Mouse (Mus musculus): ENCODE measurements around the gene Magohb. TPM values are rescaled to one million over a fixed set of nuclear protein-coding genes. Genes with fewer than 3 reads are reported as not detected.
A peak's percentile ranks its signal among the peaks of the same experiment; 100 is the strongest.

Gene Magohb
- total RNA-seq (2014; rRNA removed) (8.2 and 17.5 TPM in 2 replicates), polyA plus RNA-seq (2015; fragmentation: Nextera tagmentation; extraction: Ambion mirVana) (27.1 and 28.8 TPM in 2 replicates)

DNA sequence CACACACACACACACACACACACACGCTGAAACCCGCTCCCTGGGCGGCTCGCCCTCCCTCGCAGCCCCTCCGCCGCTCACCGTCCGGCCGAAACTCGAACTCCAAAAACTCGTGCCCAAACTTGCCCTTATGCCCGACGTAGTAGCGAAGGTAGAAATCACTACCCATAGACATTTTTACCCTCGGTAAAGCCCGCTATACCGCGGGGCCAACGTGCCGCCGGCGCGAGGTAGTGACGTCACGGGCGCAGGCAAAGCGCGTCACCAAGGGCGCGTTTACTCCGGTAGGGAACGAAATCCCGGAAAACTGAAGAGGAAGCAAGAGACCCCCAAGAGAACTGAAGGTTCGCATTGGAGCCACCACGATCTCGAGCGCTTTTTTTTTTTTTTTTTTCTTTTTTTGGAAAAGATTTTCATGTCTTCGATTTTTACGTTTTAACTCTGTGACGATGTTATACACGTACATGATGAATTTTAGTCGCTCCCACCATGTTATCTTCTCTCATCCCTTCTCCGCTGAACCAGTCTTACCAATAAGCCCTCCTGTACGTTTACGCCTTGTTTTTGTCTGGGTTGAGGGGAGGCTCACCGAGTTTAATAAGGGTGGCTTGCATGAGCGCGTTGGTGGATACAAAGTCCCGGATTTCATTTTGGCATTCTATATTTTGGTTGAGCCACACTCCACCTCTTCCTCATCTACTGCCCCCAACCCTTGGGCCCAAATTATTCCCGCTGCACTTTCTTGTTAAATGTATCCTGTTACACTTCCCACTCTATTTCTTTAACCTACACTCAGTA, at the start of gene Magohb:
Gene Magohb (minus strand): TSS at position 254 of the 798 bp plus-strand sequence.
- peak within 1 kb of the TSS; percentile 68 for H3K4me2 ChIP-seq (ENCODE audit: low read depth, low read length, poor library complexity, severe bottlenecking)
- no peaks in the 10 kb centered on the region; the same call in 1 of the 2 replicates for H3K36me3 ChIP-seq (ENCODE audit: insufficient read depth, low read length)
- ATAC-seq (ENCODE audit: low FRiP score) (peak; percentile 88), DNase-seq (ENCODE audit: low spot score) (peak; percentile 83)
- peak within 1 kb of the TSS; percentile 69 for H3K27ac ChIP-seq (ENCODE audit: low read depth, low read length)
- H3K9ac ChIP-seq (replicated peaks; ENCODE audit: low read length, poor library complexity, severe bottlenecking) = peak within 1 kb of the TSS; percentile 71
- H3K4me1 ChIP-seq (ENCODE audit: insufficient read depth, low read length) = peaks cover 7% of the 10 kb centered on the region; the same call in 1 of the 2 replicates
- H3K9me3 ChIP-seq (ENCODE audit: low read length) = no peaks in the 10 kb centered on the region
- 1% methylated on average over 48 of the region's 51 CpGs for WGBS
- no peak for TF ChIP-seq CTCF (IDR thresholded peaks at IDR 0.05)
- H3K27me3 ChIP-seq (ENCODE audit: insufficient read depth, low read length) = no peaks in the 10 kb centered on the region
- peak within 1 kb of the TSS; percentile 54 for H3K4me3 ChIP-seq (ENCODE audit: low read depth, low read length)

DNA sequence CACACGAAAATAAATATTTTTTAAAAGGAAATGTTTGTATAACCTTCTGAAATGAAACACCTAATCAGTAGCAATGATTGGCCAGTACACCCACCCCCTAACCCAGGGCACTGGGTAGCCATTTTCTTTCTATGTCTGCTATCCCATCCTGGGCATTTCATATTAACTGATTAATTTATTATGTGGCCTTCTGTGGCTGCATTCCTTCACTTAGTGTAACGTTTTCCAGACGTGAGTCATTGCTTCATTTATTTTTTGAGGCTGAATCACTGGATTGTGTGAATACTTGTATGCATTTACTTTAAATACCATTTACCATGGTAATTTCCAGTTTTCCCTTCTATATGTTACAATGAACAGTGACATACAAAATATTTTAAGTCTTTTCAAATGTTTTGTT, 47.0 kb upstream of the Magohb start:
- no peak for TF ChIP-seq CTCF (IDR thresholded peaks at IDR 0.05)
- no peaks in the 10 kb centered on the region for H3K36me3 ChIP-seq (ENCODE audit: insufficient read depth, low read length)
- no peak overlapping the region for H3K4me2 ChIP-seq (ENCODE audit: low read depth, low read length, poor library complexity, severe bottlenecking)
- no peak overlapping the region for H3K4me3 ChIP-seq (ENCODE audit: low read depth, low read length)
- no peaks in the 10 kb centered on the region for H3K27me3 ChIP-seq (ENCODE audit: insufficient read depth, low read length)
- no peak for DNase-seq (ENCODE audit: low spot score)
- H3K9ac ChIP-seq (replicated peaks; ENCODE audit: low read length, poor library complexity, severe bottlenecking) = no peak overlapping the region
- no peaks in the 10 kb centered on the region for H3K9me3 ChIP-seq (ENCODE audit: low read length)
- no peaks in the 10 kb centered on the region for H3K4me1 ChIP-seq (ENCODE audit: insufficient read depth, low read length)
- ATAC-seq (ENCODE audit: low FRiP score) = no peak
- H3K27ac ChIP-seq (ENCODE audit: low read depth, low read length) = no peak overlapping the region
- WGBS = 84% methylated on average over 3 of the region's 3 CpGs

DNA sequence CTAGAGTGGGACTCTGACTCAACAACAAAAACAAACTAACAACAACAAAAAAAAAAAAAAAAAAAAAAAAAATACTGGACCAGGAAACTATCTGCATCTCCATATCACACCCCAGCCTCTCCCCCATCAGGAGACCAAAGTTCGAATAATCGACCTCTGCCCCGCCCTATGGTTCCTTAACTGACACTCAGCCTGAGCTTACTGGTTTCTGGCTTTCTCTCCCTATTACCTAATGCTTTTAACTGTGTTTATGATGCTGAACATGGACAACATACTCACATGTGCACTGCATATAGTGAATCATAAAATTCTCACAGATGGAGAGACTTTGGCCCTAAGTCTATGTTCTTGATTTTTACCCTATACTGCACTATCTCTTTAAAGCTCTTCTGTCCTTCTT, 46.3 kb upstream of the Magohb start:
- no peak overlapping the region for H3K27ac ChIP-seq (ENCODE audit: low read depth, low read length)
- DNase-seq (ENCODE audit: low spot score) = no peak
- TF ChIP-seq CTCF (IDR thresholded peaks at IDR 0.05) = no peak
- H3K4me3 ChIP-seq (ENCODE audit: low read depth, low read length) = no peak overlapping the region
- H3K9ac ChIP-seq (replicated peaks; ENCODE audit: low read length, poor library complexity, severe bottlenecking) = no peak overlapping the region
- no peak for ATAC-seq (ENCODE audit: low FRiP score)
- H3K27me3 ChIP-seq (ENCODE audit: insufficient read depth, low read length) = no peaks in the 10 kb centered on the region
- no peak overlapping the region for H3K4me2 ChIP-seq (ENCODE audit: low read depth, low read length, poor library complexity, severe bottlenecking)
- H3K36me3 ChIP-seq (ENCODE audit: insufficient read depth, low read length) = no peaks in the 10 kb centered on the region
- H3K9me3 ChIP-seq (ENCODE audit: low read length) = no peaks in the 10 kb centered on the region
- 88% methylated on average over 3 of the region's 3 CpGs for WGBS
- no peaks in the 10 kb centered on the region for H3K4me1 ChIP-seq (ENCODE audit: insufficient read depth, low read length)

DNA sequence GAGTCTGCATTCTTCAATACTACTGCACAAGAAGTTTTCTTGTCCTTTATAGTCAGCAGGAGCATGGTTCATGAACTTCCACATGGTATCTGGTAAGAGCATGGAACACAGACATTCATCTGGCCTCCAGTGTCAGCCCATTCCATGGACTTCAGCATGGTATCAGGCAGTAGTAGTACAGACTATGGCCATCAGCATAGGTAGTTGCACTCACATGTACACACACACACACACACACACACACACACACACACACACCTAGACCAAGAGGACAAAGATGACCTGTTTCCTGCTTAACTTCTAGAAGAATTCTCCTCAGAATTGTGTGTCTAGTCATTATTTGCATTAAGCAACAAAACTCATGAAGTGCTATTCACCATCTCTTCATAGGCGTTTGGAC, 45.7 kb upstream of the Magohb start:
- no peak for TF ChIP-seq CTCF (IDR thresholded peaks at IDR 0.05)
- H3K4me3 ChIP-seq (ENCODE audit: low read depth, low read length) = no peak overlapping the region

DNA sequence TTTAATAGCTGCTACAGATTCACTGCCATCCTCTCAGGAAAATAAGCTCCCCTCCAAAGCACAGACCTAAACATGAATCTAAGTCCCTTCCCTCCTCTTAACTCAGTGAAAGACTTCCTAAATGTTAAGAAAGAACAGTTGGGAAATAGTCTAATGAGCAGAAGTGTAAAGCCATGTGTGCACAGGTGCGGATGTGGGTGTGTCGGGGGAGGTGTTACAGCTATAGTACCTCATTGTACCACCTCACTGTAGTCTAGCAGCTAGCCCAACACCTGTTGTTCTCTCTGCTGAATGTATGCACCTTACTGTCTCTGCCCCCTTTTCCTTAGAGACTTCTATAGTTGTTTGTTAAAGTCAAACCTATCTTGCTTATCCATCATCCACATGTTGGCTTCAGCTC, 34.0 kb upstream of the Magohb start:
- no peak for TF ChIP-seq CTCF (IDR thresholded peaks at IDR 0.05)

More for the DNA sequence above, 45.7 kb upstream of the Magohb start:
- 86% methylated on average over 1 of the region's 1 CpGs for WGBS
- Histone ChIP-seq H3K4me2 (ENCODE audit: low read depth, low read length, poor library complexity, severe bottlenecking) (no peak overlapping the region), H3K9ac (replicated peaks; ENCODE audit: low read length, poor library complexity, severe bottlenecking) (no peak overlapping the region), H3K36me3 (ENCODE audit: insufficient read depth, low read length) (no peaks in the 10 kb centered on the region), H3K27me3 (ENCODE audit: insufficient read depth, low read length) (no peaks in the 10 kb centered on the region), H3K9me3 (ENCODE audit: low read length) (no peaks in the 10 kb centered on the region), H3K27ac (ENCODE audit: low read depth, low read length) (no peak overlapping the region), H3K4me1 (ENCODE audit: insufficient read depth, low read length) (no peaks in the 10 kb centered on the region)
- DNase-seq (ENCODE audit: low spot score) = no peak
- no peak for ATAC-seq (ENCODE audit: low FRiP score)

DNA sequence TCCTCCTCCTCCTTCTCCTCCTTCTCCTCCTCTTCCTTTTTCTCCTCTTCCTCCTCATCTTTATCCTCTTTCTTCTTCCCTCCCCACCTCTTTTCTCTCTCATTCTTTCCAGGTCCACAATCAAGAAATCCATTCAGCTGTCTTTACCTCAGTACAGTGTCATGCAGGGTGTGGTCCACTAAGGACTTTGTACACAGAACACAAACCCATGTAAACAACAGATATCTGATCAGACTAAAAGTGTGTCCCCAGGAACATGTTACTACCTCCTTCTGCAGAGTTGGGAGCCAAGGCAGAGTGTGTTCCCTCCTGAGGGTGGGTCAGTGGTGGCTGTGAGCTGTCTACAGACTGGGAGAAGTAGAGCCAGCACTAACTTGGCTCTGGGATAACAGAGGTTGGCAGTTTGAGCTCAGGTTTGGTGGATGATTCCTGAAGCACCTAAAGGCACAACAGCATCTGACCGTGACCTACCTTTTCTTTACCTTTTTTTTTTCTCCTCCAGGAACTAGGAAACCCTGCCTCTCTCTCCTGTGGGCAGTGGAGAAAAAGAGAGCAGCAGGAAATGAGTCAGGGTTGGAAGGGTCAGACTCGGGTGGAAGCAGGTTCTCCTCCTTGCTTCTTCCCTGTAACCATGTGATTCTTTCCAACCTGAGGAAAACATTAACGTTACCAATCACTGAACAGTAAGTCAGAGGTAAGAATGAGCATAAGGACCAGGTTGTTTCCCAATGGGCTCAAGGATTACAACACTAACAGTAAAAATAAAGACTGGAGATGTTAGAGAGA, 29.0 kb upstream of the Magohb start:
- Histone ChIP-seq H3K27me3 (ENCODE audit: insufficient read depth, low read length) (no peaks in the 10 kb centered on the region), H3K4me2 (ENCODE audit: low read depth, low read length, poor library complexity, severe bottlenecking) (no peak overlapping the region), H3K27ac (ENCODE audit: low read depth, low read length) (no peak overlapping the region), H3K9ac (replicated peaks; ENCODE audit: low read length, poor library complexity, severe bottlenecking) (no peak overlapping the region), H3K4me3 (ENCODE audit: low read depth, low read length) (no peak overlapping the region), H3K4me1 (ENCODE audit: insufficient read depth, low read length) (no peaks in the 10 kb centered on the region), H3K9me3 (ENCODE audit: low read length) (no peaks in the 10 kb centered on the region), H3K36me3 (ENCODE audit: insufficient read depth, low read length) (no peaks in the 10 kb centered on the region)
- no peak for TF ChIP-seq CTCF (IDR thresholded peaks at IDR 0.05)
- no peak for ATAC-seq (ENCODE audit: low FRiP score)
- WGBS = 77% methylated on average over 3 of the region's 3 CpGs
- DNase-seq (ENCODE audit: low spot score) = no peak

More for the DNA sequence above, 34.0 kb upstream of the Magohb start:
- 84% methylated on average over 2 of the region's 2 CpGs for WGBS
- ATAC-seq (ENCODE audit: low FRiP score) = no peak
- H3K9me3 ChIP-seq (ENCODE audit: low read length) = no peaks in the 10 kb centered on the region
- no peaks in the 10 kb centered on the region for H3K36me3 ChIP-seq (ENCODE audit: insufficient read depth, low read length)
- H3K27ac ChIP-seq (ENCODE audit: low read depth, low read length) = no peak overlapping the region
- H3K4me2 ChIP-seq (ENCODE audit: low read depth, low read length, poor library complexity, severe bottlenecking) = no peak overlapping the region
- H3K27me3 ChIP-seq (ENCODE audit: insufficient read depth, low read length) = no peaks in the 10 kb centered on the region
- no peak for DNase-seq (ENCODE audit: low spot score)
- no peaks in the 10 kb centered on the region for H3K4me1 ChIP-seq (ENCODE audit: insufficient read depth, low read length)
- no peak overlapping the region for H3K9ac ChIP-seq (replicated peaks; ENCODE audit: low read length, poor library complexity, severe bottlenecking)
- H3K4me3 ChIP-seq (ENCODE audit: low read depth, low read length) = no peak overlapping the region

All from midbrain, postnatal 0 days (tissue).